Mouse (Mus musculus) stomach, embryonic 15.5 days (tissue): Measurements from ENCODE around the gene Zfp553. TPM values are rescaled to one million over a fixed set of nuclear protein-coding genes. Genes with fewer than 3 reads are reported as not detected.
"Not testable (repeated sequence)": the region's sequence is repeated elsewhere in the genome, so short reads cannot be mapped to it uniquely, and the experiment has no call there.

Experiments
- ATAC-seq: fragments of 200-750 bp; cut with Nextera tagmentation; 2 replicates; pipeline ENCODE4 v1.8.0; 2017; ENCODE audit warnings: low read depth, moderate number of reproducible peaks, moderate TSS enrichment; ENCODE audit not compliant: insufficient read depth, low FRiP score
- H3K27ac ChIP-seq: fragments of 300-500 bp; sonication (generic); 2 replicates; pipeline ENCODE4 v1.5.1; 2015; ENCODE audit warnings: mild to moderate bottlenecking, inconsistent platforms
- H3K27me3 ChIP-seq: fragments of 300-500 bp; sonication (generic); replicated peaks from 2 replicates; pipeline ENCODE4 v1.6.1; 2015; ENCODE audit warnings: inconsistent platforms
- H3K36me3 ChIP-seq: fragments of 300-500 bp; sonication (generic); 2 replicates; pipeline ENCODE4 v1.6.1; 2015; ENCODE audit warnings: inconsistent platforms
- H3K4me1 ChIP-seq: fragments of 300-500 bp; sonication (generic); 2 replicates; pipeline ENCODE4 v1.6.1; 2015; ENCODE audit warnings: inconsistent platforms
- H3K4me2 ChIP-seq: fragments of 300-500 bp; sonication (generic); 2 replicates; pipeline ENCODE4 v1.6.1; 2015; ENCODE audit warnings: mild to moderate bottlenecking, inconsistent platforms
- H3K4me3 ChIP-seq: fragments of 300-500 bp; sonication (generic); replicated peaks from 2 replicates; pipeline ENCODE4 v1.5.1; 2015; ENCODE audit warnings: inconsistent platforms
- H3K9ac ChIP-seq: fragments of 300-500 bp; sonication (generic); 2 replicates; pipeline ENCODE4 v1.6.1; 2015; ENCODE audit warnings: inconsistent platforms
- H3K9me3 ChIP-seq: fragments of 300-500 bp; sonication (generic); 2 replicates; pipeline ENCODE4 v1.6.1; 2016; ENCODE audit warnings: inconsistent platforms
- WGBS: fragments of 180-500 bp; shearing (Covaris S2); methylation state at CpG from one replicate; pipeline ENCODE4 v1.1.7; 2015; 5-methylcytosine and 5-hydroxymethylcytosine counted together
- polyA plus RNA-seq: library from polyadenylated mRNA; unstranded; fragments of >200 nt; fragmentation: Nextera tagmentation; extraction: Ambion mirVana; gene quantifications from 2 replicates; pipeline ENCODE4 v1.2.1, GENCODE M21; 2015

The Zfp553 gene
- polyA plus RNA-seq, 1 experiment from 2014 or later = 33.9 TPM

DNA sequence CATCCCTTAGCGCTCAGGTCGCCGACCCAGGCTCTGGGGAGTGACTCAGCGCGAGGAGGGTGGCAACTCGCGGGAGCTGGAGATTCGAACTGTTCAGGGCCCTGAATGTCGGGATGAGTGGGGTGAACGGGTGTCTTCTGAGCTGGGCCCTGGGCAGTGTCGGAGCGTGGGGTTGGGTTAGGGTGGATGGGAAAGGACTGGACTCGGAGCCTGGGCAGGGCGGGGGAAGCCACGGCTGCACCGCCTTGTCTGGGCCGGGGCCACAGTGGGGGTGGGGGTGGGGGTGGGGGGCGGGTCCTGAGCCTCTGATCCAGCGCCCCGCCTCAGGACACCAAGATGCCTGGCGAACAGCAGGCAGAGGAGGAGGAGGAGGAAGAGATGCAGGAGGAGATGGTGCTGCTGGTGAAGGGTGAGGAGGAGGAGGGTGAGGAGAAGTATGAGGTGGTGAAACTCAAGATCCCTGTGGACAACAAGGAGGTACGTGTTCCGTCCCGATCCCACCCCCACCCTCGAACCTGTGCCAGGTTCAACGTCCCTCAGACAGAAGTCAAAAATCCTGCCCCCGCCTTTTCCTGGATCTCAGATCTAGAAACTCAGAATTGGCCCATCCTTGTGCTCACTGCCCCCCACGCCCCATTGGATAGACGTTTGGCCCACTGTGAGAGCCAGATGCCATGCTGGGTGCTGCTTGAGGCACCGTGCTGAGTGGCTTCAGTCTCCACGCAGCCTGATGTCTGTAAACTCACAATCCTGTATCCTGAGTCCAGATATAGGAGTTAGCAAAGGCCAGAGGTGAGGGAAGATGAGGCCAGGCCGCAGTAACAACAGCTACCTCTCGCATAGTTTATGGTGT is 12.0 kb downstream of the Zfp553 start:
- H3K4me3 ChIP-seq = peak overlapping the region; percentile 74
- peak overlapping the region; percentile 98 for H3K27ac ChIP-seq
- H3K9me3 ChIP-seq = no peaks in the 10 kb centered on the region
- no peaks in the 10 kb centered on the region for H3K27me3 ChIP-seq
- peak; percentile 73 for ATAC-seq
- peak overlapping the region; percentile 93 for H3K9ac ChIP-seq
- peak overlapping the region; percentile 88 for H3K4me2 ChIP-seq
- peaks cover 22% of the 10 kb centered on the region for H3K4me1 ChIP-seq
- 12% methylated on average over 28 of the region's 33 CpGs for WGBS
- peaks cover 11% of the 10 kb centered on the region for H3K36me3 ChIP-seq

DNA sequence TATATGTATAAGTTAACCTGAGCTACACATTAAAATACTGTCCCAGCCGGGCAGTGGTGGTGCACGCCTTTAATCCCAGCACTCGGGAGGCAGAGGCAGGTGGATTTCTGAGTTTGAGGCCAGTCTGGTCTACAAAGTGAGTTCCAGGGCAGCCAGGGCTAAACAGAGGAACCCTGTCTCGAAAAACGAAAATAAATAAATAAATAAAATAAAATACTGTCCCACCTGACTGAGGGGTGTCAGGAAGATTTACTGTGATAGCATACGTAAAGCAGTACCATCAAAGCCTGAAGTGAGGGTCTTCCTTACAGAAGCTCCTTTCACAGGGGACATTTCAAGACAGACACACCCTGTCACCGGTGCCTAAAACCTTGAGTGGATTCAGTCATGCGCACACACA is 17.6 kb downstream of the Zfp553 start:
- H3K4me2 ChIP-seq, H3K9ac ChIP-seq, H3K9me3 ChIP-seq, H3K27me3 ChIP-seq, H3K27ac ChIP-seq, ATAC-seq, H3K4me3 ChIP-seq: not testable (repeated sequence)
- H3K36me3 ChIP-seq = peaks cover 11% of the 10 kb centered on the region
- 89% methylated on average over 8 of the region's 8 CpGs for WGBS
- H3K4me1 ChIP-seq = peaks cover 29% of the 10 kb centered on the region

DNA sequence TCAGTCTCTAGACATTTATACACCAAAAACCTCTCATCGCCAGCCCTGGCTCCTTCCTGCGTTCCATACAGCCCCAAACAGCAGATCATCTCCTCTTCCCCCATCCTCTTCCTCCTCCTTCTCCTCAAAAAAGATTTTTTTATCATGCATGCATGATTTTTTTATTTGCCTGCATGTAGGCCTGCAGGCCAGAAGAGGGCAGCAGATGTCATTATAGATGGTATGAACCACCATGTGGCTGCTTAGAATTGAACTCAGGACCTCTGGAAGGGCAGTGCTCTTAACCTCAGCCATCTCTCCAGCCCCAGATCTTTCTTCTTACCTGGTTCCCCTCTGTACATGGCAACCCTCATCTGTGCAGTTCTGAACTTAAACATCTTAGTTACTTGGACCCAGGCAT is 19.6 kb downstream of the Zfp553 start:
- H3K4me2 ChIP-seq = no peak overlapping the region
- no peak for ATAC-seq

DNA sequence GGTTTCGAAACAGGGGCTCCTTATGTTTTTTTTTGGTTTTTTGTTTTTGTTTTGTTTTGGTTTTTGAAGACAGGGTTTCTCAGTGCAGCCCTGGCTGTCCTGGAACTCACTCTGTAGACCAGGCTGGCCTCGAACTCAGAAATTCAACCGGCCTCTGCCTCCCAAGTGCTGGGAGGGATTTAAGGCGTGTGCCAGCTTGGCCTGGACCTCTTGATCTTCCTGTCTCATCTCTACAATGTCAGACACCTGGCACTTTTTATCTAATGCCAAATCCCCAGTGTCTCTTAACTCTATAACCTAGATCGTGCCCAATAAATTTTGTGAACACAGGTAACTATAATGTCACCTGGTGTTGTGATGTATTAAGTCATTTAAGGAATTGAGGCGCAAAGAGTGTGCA is 20.5 kb downstream of the Zfp553 start:
- H3K4me1 ChIP-seq = peaks cover 14% of the 10 kb centered on the region; the same call in 1 of the 2 replicates
- peak overlapping the region; percentile 67; the same call in 1 of the 2 replicates for H3K9ac ChIP-seq
- 71% methylated on average over 6 of the region's 6 CpGs for WGBS
- ATAC-seq = no peak
- peak overlapping the region; percentile 56 for H3K4me3 ChIP-seq
- H3K9me3 ChIP-seq = no peaks in the 10 kb centered on the region
- H3K27ac ChIP-seq = peak overlapping the region; percentile 93
- H3K36me3 ChIP-seq = peaks cover 11% of the 10 kb centered on the region
- H3K4me2 ChIP-seq = peak overlapping the region; percentile 97
- H3K27me3 ChIP-seq = no peaks in the 10 kb centered on the region

More for the DNA sequence above, 19.6 kb downstream of the Zfp553 start:
- H3K27ac ChIP-seq = no peak overlapping the region
- peaks cover 11% of the 10 kb centered on the region for H3K36me3 ChIP-seq
- H3K4me1 ChIP-seq = peaks cover 17% of the 10 kb centered on the region; the same call in 1 of the 2 replicates
- H3K9ac ChIP-seq = no peak overlapping the region
- H3K9me3 ChIP-seq = no peaks in the 10 kb centered on the region
- no peak overlapping the region for H3K4me3 ChIP-seq
- 88% methylated on average over 2 of the region's 2 CpGs for WGBS
- no peaks in the 10 kb centered on the region for H3K27me3 ChIP-seq

DNA sequence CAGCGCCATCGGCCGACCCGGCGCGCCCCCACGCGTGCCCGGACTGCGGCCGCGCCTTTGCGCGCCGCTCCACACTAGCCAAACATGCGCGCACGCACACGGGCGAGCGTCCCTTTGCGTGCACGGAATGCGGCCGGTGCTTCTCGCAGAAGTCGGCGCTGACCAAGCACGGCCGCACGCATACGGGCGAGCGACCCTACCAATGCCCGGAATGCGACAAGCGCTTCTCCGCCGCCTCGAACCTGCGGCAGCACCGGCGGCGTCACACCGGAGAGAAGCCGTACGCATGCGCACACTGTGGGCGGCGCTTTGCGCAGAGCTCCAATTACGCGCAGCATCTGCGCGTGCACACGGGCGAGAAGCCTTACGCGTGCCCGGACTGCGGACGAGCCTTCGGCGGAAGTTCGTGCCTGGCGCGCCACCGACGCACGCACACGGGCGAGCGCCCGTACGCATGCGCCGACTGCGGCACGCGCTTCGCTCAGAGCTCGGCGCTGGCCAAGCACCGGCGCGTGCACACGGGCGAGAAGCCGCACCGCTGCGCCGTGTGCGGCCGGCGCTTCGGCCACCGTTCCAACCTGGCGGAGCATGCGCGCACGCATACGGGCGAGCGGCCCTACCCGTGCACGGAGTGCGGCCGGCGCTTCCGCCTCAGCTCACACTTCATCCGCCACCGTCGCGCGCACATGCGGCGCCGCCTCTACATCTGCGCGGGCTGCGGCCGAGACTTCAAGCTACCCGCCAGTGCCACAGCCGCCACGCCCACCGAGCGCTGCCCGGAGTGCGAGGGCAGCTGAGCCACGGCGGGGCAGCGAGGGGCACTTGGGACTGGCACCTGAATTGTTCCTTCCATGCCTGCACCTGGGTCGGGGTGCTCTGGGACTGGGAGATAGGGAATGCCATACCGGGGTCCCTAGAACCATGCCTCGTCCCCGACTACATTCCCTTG is 21.2 kb downstream of the Zfp553 start:
- Histone ChIP-seq H3K27ac (peak overlapping the region; percentile 93), H3K9ac (peak overlapping the region; percentile 67), H3K4me1 (peaks cover 17% of the 10 kb centered on the region; the same call in 1 of the 2 replicates), H3K4me3 (peak overlapping the region; percentile 56), H3K36me3 (peaks cover 11% of the 10 kb centered on the region), H3K4me2 (peak overlapping the region; percentile 97), H3K27me3 (no peaks in the 10 kb centered on the region), H3K9me3 (no peaks in the 10 kb centered on the region)
- WGBS = under 1% methylated on average over 134 of the region's 136 CpGs
- peak; percentile 93 for ATAC-seq

DNA sequence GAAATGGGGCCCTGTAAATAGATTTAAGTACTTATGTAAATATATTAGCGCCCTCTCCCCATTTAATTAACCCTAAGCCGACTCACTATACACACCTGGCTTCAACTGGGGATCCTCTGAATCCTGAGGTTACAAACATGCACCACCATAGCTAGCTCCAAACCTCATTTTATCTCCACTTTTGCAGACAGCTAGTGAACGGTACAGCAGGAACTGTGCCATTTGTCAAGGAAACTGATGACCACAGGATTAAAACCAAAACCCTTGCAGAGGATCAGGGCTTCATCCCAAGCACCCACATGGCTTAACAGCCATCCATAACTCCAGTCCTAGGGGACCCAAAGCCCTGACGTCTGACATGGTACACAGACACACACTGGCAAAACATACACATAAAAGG is 22.1 kb downstream of the Zfp553 start:
- Histone ChIP-seq H3K9me3 (no peaks in the 10 kb centered on the region), H3K36me3 (peaks cover 5% of the 10 kb centered on the region; the same call in 1 of the 2 replicates), H3K27me3 (no peaks in the 10 kb centered on the region), H3K4me3 (peak overlapping the region; percentile 56), H3K4me1 (peaks cover 25% of the 10 kb centered on the region), H3K4me2 (peak overlapping the region; percentile 97), H3K9ac (no peak overlapping the region), H3K27ac (peak overlapping the region; percentile 93)
- 14% methylated on average over 4 of the region's 4 CpGs for WGBS
- ATAC-seq = no peak

DNA sequence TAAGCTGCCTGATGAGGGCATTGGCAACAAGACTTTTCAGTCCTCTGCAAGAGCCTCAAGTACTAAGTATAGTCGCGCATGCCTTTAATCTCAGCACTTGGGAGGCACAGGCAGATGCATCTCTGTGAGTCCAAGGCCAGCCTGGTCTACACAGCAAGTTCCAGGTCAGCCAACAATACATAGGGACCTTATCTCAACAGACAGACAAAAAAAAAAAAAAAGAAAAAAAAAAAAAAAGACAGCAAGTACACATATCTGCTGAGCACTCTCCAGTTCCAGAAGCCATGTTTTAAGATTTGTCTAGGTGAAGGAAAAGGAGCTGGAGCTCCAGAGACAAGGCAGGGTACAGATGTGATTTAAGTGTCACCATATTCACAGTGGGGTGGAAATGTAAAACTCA is 23.1 kb downstream of the Zfp553 start:
- Histone ChIP-seq H3K36me3 (peaks cover 5% of the 10 kb centered on the region; the same call in 1 of the 2 replicates), H3K27me3 (no peaks in the 10 kb centered on the region)

DNA sequence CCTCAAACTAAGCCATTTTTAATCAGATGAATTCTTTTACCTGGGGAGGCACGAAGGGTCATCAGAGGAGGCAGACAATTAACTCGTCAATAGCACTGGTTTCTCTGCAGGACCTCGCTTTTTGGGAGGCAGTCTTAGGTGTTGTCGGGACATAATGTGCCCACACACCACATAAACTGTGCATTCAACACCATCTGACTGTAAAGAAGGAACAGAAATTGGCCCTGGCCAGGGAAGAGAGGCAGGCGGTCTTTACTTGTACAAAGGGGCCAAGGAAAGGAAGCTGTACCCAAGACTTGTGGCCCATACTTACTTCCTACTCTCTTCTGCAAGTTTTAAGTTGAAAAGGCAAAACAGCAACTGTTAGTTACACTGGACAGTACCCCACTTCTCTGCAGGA is 23.7 kb downstream of the Zfp553 start:
- H3K9me3 ChIP-seq = no peaks in the 10 kb centered on the region
- 87% methylated on average over 5 of the region's 5 CpGs for WGBS

More for the DNA sequence above, 23.1 kb downstream of the Zfp553 start:
- no peak overlapping the region for H3K4me3 ChIP-seq
- 83% methylated on average over 2 of the region's 2 CpGs for WGBS
- no peak overlapping the region for H3K9ac ChIP-seq
- H3K9me3 ChIP-seq = no peaks in the 10 kb centered on the region
- peaks cover 28% of the 10 kb centered on the region for H3K4me1 ChIP-seq
- no peak for ATAC-seq
- no peak overlapping the region for H3K4me2 ChIP-seq
- H3K27ac ChIP-seq = no peak overlapping the region

DNA sequence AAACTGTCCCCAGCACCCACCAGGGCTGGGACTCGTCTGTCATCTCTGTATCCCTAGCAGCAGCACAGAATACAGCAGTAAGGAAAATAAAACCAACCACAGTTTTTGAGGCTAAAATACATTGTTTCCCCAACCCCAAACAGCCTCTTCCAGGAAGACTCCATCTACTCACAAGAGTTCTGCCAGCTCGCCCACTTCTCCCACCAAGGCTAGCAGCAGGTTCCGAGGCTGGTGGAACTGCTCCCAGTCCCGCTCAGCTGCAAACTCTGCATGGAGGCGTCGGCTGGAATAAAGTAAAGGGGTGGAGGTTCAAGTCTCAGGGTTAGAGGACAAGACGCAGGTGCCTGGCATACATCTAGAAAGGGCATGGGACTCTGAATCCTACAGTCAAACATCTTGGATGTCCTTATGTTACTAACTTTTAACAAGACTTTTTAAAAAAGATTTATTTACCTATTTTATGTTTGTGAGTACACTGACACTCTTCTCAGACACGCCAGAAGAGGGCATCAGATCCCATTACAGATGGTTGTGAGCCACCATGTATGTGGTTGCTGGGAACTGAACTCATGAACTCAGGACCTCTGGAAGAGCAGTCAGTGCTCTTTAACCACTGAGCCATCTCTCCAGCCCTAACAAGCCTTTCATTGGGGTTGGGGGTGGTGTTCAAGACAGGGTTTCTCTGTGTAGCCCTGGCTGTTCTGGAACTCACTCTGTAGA is 26.5 kb downstream of the Zfp553 start:
- Histone ChIP-seq H3K36me3 (peaks cover 5% of the 10 kb centered on the region; the same call in 1 of the 2 replicates), H3K27me3 (no peaks in the 10 kb centered on the region), H3K4me1 (peaks cover 24% of the 10 kb centered on the region), H3K4me3 (peak overlapping the region; percentile 68), H3K4me2 (peak overlapping the region; percentile 70), H3K9me3 (no peaks in the 10 kb centered on the region), H3K27ac (no peak overlapping the region), H3K9ac (no peak overlapping the region)
- WGBS = 69% methylated on average over 8 of the region's 8 CpGs
- no peak for ATAC-seq

More for the DNA sequence above, 23.7 kb downstream of the Zfp553 start:
- no peak overlapping the region for H3K4me3 ChIP-seq
- H3K4me2 ChIP-seq = no peak overlapping the region
- ATAC-seq = no peak
- H3K9ac ChIP-seq = no peak overlapping the region
- no peak overlapping the region for H3K27ac ChIP-seq
- no peaks in the 10 kb centered on the region for H3K27me3 ChIP-seq
- peaks cover 29% of the 10 kb centered on the region for H3K4me1 ChIP-seq
- H3K36me3 ChIP-seq = peaks cover 5% of the 10 kb centered on the region; the same call in 1 of the 2 replicates

DNA sequence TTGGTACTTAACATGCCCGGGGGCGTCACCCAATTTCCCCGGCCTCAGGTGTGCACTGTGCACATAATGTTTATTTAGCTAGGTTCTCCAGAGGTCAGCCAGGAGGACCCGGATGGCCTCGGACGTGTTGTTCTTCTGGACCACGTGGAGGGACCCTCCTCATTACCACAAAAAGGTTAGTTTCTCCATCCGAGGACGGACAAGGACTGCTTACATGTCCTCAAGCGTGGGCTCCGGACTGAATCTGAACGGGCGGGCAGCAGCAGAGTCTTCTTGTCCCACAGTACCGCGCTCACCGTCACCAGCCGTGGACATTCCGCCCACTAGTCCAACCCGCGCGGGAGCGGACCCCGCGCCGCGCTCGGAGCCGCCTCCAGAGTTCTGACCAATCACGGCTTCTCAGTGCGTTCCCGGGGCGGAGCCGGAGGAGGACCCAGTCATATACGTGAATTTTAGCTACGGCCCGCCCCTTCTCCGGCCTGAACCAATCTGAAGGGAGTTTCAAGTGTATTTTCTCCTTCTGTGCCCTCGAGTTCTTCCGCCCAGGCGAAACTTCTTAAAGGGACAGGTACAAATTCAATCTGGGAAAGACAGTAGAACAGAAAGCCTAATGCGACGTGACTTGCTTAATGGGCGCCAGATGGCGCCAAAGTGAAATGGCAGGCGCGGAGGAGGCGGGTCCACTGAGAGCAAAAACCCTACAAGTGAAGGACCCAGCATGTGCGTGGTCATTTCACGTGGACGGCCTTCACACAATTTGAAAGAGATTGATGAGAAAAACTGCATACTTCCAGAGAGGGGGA is 27.6 kb downstream of the Zfp553 start, which contains the start of gene Dctpp1:
Gene Dctpp1 (minus strand): TSS at position 401 of the 803 bp plus-strand sequence.
- peaks cover 5% of the 10 kb centered on the region; the same call in 1 of the 2 replicates for H3K36me3 ChIP-seq
- no peaks in the 10 kb centered on the region for H3K27me3 ChIP-seq
- peaks cover 16% of the 10 kb centered on the region for H3K4me1 ChIP-seq
- peak within 1 kb of the TSS; percentile 67 for H3K27ac ChIP-seq
- ATAC-seq = peak; percentile 98
- peak within 1 kb of the TSS; percentile 68 for H3K4me3 ChIP-seq
- peak within 1 kb of the TSS; percentile 43 for H3K9ac ChIP-seq
- peak within 1 kb of the TSS; percentile 70 for H3K4me2 ChIP-seq
- under 1% methylated on average over 50 of the region's 50 CpGs for WGBS
- no peaks in the 10 kb centered on the region for H3K9me3 ChIP-seq
